Mouse (Mus musculus) hindbrain, embryonic 11.5 days (tissue): ENCODE data around the gene Hist1h1a. TPM values are rescaled to one million over a fixed set of nuclear protein-coding genes. Genes with fewer than 3 reads are reported as not detected.

Experiments used
- ATAC-seq: fragments of 200-750 bp; cut with Nextera tagmentation; 2 replicates; pipeline ENCODE4 v1.8.0; 2017; ENCODE audit warnings: mild to moderate bottlenecking, moderate TSS enrichment, moderate library complexity; ENCODE audit not compliant: low FRiP score
- DNase-seq: peaks from one replicate; pipeline ENCODE4 v3.0.0-alpha.2; 2015; ENCODE audit warnings: low spot score
- H3K27ac ChIP-seq: fragments of 300-500 bp; sonication (generic); 2 replicates; pipeline ENCODE4 v1.5.1; 2014; ENCODE audit warnings: mild to moderate bottlenecking, low read depth, low read length
- H3K27me3 ChIP-seq: fragments of 300-500 bp; sonication (generic); 2 replicates; pipeline ENCODE4 v1.6.1; 2014; ENCODE audit warnings: mild to moderate bottlenecking, low read length, moderate library complexity, mixed read lengths; ENCODE audit not compliant: control insufficient read depth, insufficient read depth
- H3K36me3 ChIP-seq: fragments of 300-500 bp; sonication (generic); 2 replicates; pipeline ENCODE4 v1.6.1; 2014; ENCODE audit warnings: mild to moderate bottlenecking, low read length, moderate library complexity, mixed read lengths; ENCODE audit not compliant: control insufficient read depth, insufficient read depth
- H3K4me1 ChIP-seq: fragments of 300-500 bp; sonication (generic); replicated peaks from 2 replicates; pipeline ENCODE4 v1.6.1; 2014; ENCODE audit warnings: low read length, mixed read lengths; ENCODE audit not compliant: control insufficient read depth, insufficient read depth
- H3K4me2 ChIP-seq: fragments of 300-500 bp; sonication (generic); replicated peaks from 2 replicates; pipeline ENCODE4 v1.6.1; 2014; ENCODE audit warnings: mild to moderate bottlenecking, low read depth, low read length
- H3K4me3 ChIP-seq: fragments of 300-500 bp; sonication (generic); 2 replicates; pipeline ENCODE4 v1.5.1; 2014; ENCODE audit warnings: low read depth, low read length
- H3K9ac ChIP-seq: fragments of 300-500 bp; sonication (generic); 2 replicates; pipeline ENCODE4 v1.6.1; 2014; ENCODE audit warnings: low read depth, low read length
- H3K9me3 ChIP-seq: fragments of 300-500 bp; sonication (generic); 2 replicates; pipeline ENCODE4 v1.6.1; 2016; ENCODE audit warnings: low read length; ENCODE audit not compliant: control insufficient read depth
- WGBS: fragments of 180-500 bp; shearing (Covaris S2); extraction: QIAGEN DNeasy Blood & Tissue Kit; methylation state at CpG from one replicate; pipeline ENCODE4 v1.1.7; 2014; 5-methylcytosine and 5-hydroxymethylcytosine counted together
- polyA plus RNA-seq: library from polyadenylated mRNA; unstranded; fragments of >200 nt; fragmentation: Nextera tagmentation; extraction: Ambion mirVana; gene quantifications from 2 replicates; pipeline ENCODE4 v1.2.1, GENCODE M21; 2014

Hist1h1a gene
- polyA plus RNA-seq, 1 experiment from 2014 or later: 3.7 TPM

- H3K4me2 ChIP-seq: peak overlapping the region; percentile 39
- H3K36me3 ChIP-seq: no peaks in the 10 kb centered on the region
- WGBS: 2% methylated on average over 6 of the region's 6 CpGs
- DNase-seq (peak; percentile 40), ATAC-seq (no peak)
- peak overlapping the region; percentile 72 for H3K27ac ChIP-seq
- H3K4me3 ChIP-seq: peak overlapping the region; percentile 30
- H3K9me3 ChIP-seq: no peaks in the 10 kb centered on the region
- peaks cover 7% of the 10 kb centered on the region; the same call in 1 of the 2 replicates for H3K4me1 ChIP-seq
- H3K27me3 ChIP-seq: no peaks in the 10 kb centered on the region
- peak overlapping the region; percentile 65 for H3K9ac ChIP-seq
Observed at GRCm38 (mm10) chr13:23752742-23753172, 10.7 kb upstream of the Hist1h1a start.

GRCm38 (mm10) chr13:23753314-23754078, 10.0 kb upstream of the Hist1h1a start:
- Histone ChIP-seq H3K36me3 (no peaks in the 10 kb centered on the region), H3K27me3 (no peaks in the 10 kb centered on the region), H3K9ac (no peak overlapping the region), H3K4me1 (0 out of 2 replicates have a peak, but pooled peaks cover 3% of the 10 kb centered on the region), H3K9me3 (no peaks in the 10 kb centered on the region), H3K27ac (peak overlapping the region; percentile 54; the same call in 1 of the 2 replicates), H3K4me2 (peak overlapping the region; percentile 39; the same call in 1 of the 2 replicates), H3K4me3 (no peak overlapping the region; the same call in 1 of the 2 replicates)
- ATAC-seq (no peak), DNase-seq (no peak)
- WGBS: 65% methylated on average over 4 of the region's 4 CpGs

- Histone ChIP-seq H3K9me3 (no peaks in the 10 kb centered on the region), H3K4me3 (no peak overlapping the region), H3K36me3 (no peaks in the 10 kb centered on the region), H3K4me2 (no peak overlapping the region), H3K9ac (no peak overlapping the region), H3K27ac (no peak overlapping the region), H3K27me3 (no peaks in the 10 kb centered on the region), H3K4me1 (peaks cover 5% of the 10 kb centered on the region; the same call in 1 of the 2 replicates)
- DNase-seq (no peak), ATAC-seq (no peak)
Observed at GRCm38 (mm10) chr13:23755000-23755399, 8.5 kb upstream of the Hist1h1a start.

GRCm38 (mm10) chr13:23756790-23757189, 6.7 kb upstream of the Hist1h1a start, which contains the start of gene Hist1h4b:
Gene Hist1h4b, plus strand, starts transcription at chr13:23757013.
- H3K27ac ChIP-seq: peak within 1 kb of the TSS; percentile 82
- peak within 1 kb of the TSS; percentile 48 for H3K4me2 ChIP-seq
- DNase-seq (peak; percentile 94), ATAC-seq (peak; percentile 71)
- peaks cover 5% of the 10 kb centered on the region; the same call in 1 of the 2 replicates for H3K4me1 ChIP-seq
- no peaks in the 10 kb centered on the region for H3K36me3 ChIP-seq
- peak within 1 kb of the TSS; percentile 32 for H3K4me3 ChIP-seq
- H3K9ac ChIP-seq: peak within 1 kb of the TSS; percentile 53
- no peaks in the 10 kb centered on the region for H3K9me3 ChIP-seq
- WGBS: under 1% methylated on average over 12 of the region's 22 CpGs
- no peaks in the 10 kb centered on the region for H3K27me3 ChIP-seq

- no peak for ATAC-seq
- Histone ChIP-seq H3K36me3 (no peaks in the 10 kb centered on the region), H3K4me2 (peak overlapping the region; percentile 48), H3K27me3 (no peaks in the 10 kb centered on the region), H3K27ac (peak overlapping the region; percentile 82), H3K9me3 (no peaks in the 10 kb centered on the region), H3K4me1 (peaks cover 5% of the 10 kb centered on the region; the same call in 1 of the 2 replicates), H3K4me3 (peak overlapping the region; percentile 32), H3K9ac (peak overlapping the region; percentile 53)
- DNase-seq: peak; percentile 65
- WGBS: 3% methylated on average over 12 of the region's 23 CpGs
Observed at GRCm38 (mm10) chr13:23757211-23757773, 6.2 kb upstream of the Hist1h1a start.

GRCm38 (mm10) chr13:23757921-23758320, 5.5 kb upstream of the Hist1h1a start:
- H3K4me3 ChIP-seq: no peak overlapping the region
- H3K9me3 ChIP-seq: no peaks in the 10 kb centered on the region
- ATAC-seq: no peak
- no peak overlapping the region for H3K9ac ChIP-seq
- no peaks in the 10 kb centered on the region for H3K27me3 ChIP-seq
- DNase-seq: no peak
- 63% methylated on average over 3 of the region's 3 CpGs for WGBS
- H3K4me1 ChIP-seq: peaks cover 5% of the 10 kb centered on the region; the same call in 1 of the 2 replicates
- H3K36me3 ChIP-seq: no peaks in the 10 kb centered on the region
- H3K4me2 ChIP-seq: no peak overlapping the region
- H3K27ac ChIP-seq: no peak overlapping the region

GRCm38 (mm10) chr13:23759251-23759771, 4.2 kb upstream of the Hist1h1a start:
- H3K27me3 ChIP-seq: no peaks in the 10 kb centered on the region
- DNase-seq (no peak), ATAC-seq (no peak)
- no peak overlapping the region for H3K4me3 ChIP-seq
- 69% methylated on average over 3 of the region's 3 CpGs for WGBS
- no peak overlapping the region for H3K4me2 ChIP-seq
- H3K9ac ChIP-seq: no peak overlapping the region
- H3K27ac ChIP-seq: no peak overlapping the region
- H3K36me3 ChIP-seq: no peaks in the 10 kb centered on the region
- H3K4me1 ChIP-seq: peaks cover 7% of the 10 kb centered on the region; the same call in 1 of the 2 replicates
- no peaks in the 10 kb centered on the region for H3K9me3 ChIP-seq

GRCm38 (mm10) chr13:23759916-23760239, 3.6 kb upstream of the Hist1h1a start:
- H3K9ac ChIP-seq: no peak overlapping the region
- peaks cover 8% of the 10 kb centered on the region; the same call in 1 of the 2 replicates for H3K4me1 ChIP-seq
- WGBS: 72% methylated on average over 1 of the region's 1 CpGs
- H3K27me3 ChIP-seq: no peaks in the 10 kb centered on the region
- peak overlapping the region; percentile 46 for H3K4me2 ChIP-seq
- no peaks in the 10 kb centered on the region for H3K36me3 ChIP-seq
- DNase-seq (no peak), ATAC-seq (no peak)
- peak overlapping the region; percentile 83 for H3K27ac ChIP-seq
- H3K9me3 ChIP-seq: no peaks in the 10 kb centered on the region
- H3K4me3 ChIP-seq: peak overlapping the region; percentile 13
